Mouse (Mus musculus) MN1 (cell line): ENCODE data around the gene Sh3tc1.

ENCODE experiments used
- DNase-seq: peaks from one replicate; pipeline ENCODE4 v3.0.0-alpha.2; 2016; ENCODE audit warnings: low spot score

Sh3tc1 gene

DNA sequence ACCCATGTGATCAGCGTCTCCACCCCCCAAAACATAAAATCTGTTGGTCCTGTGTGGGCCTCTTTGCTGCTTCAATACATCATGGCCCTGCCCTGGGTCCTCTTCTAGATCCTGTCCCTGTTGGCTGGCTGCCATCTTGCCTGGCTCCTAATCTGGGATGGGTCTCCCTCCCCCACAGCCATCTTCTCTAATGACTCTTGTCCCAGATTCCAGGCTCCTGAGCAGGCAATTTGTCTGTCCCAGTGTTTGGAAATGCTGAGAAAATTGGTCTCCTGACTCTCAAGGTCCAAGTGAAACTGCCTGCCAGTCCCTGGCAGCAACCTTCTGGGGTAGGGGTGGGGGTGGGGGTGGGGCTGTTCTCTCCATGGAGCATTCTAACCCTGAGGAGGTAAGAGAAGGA is 19.9 kb downstream of the Sh3tc1 start:
- DNase-seq = peak; percentile 49

DNA sequence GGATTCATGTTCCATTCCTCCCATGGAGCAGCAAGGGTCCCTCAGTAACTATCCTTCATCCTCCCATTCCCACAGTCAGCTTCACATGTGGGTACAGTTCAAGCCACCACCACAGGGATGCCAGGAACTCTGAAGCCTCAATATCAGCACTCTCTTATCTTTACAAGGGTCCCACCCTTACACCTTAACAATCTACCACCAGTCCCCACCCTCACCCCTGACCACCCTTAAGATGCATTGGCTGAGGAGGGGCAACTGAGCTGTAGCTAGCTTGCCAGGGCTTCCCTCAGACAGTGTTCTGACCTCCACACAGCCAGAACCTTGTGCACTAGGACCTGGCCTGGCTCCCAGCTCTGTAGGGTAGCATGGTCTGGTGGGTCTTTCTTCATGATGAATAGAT is 20.4 kb downstream of the Sh3tc1 start:
- DNase-seq = no peak

- DNase-seq = no peak
Observed at GRCm38 (mm10) chr5:35718817-35719216, 21.0 kb downstream of the Sh3tc1 start.

DNA sequence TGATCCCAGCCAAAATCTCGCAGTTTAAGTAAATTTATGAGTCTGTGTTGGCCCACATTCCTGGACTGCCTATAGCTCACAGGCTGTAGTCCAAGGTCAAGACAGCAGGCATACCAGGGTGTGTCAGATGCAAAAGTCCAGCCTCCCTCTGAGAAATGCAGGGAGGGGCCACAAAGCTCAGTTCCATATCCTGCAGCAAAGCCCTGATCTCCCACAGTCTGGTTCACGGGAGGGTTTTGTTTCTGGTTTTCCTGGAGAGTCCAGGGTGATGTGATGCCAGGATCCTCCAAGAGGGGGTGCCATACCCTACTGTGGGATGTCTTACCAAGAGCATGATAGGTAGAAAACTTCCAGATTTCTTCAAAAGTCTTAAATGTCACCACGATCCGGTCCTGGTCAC is 21.8 kb downstream of the Sh3tc1 start:
- DNase-seq = peak; percentile 51

- DNase-seq = no peak
Observed at GRCm38 (mm10) chr5:35717455-35717854, 22.3 kb downstream of the Sh3tc1 start.

- peak; percentile 85 for DNase-seq
Observed at GRCm38 (mm10) chr5:35713649-35714354, 26.0 kb downstream of the Sh3tc1 start.

DNA sequence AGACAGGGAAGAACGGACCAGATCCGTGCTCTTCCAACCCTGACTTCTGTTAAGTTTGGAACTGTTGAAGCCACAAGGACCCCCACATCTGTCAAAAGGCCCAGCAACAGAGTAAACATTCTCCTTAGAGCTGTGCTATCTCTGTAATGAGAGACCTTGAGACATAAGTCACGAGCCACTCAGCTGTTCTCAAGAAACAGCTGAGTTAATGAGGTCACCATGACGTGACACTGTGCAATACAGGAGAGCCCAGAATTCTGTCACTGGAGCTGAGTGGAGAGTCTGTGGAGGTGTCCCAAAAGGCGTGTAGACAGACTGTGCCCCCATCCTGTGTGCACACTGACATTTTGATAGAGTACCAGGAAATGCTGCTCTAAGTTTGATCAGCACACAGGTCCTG is 27.3 kb downstream of the Sh3tc1 start:
- DNase-seq = no peak

DNA sequence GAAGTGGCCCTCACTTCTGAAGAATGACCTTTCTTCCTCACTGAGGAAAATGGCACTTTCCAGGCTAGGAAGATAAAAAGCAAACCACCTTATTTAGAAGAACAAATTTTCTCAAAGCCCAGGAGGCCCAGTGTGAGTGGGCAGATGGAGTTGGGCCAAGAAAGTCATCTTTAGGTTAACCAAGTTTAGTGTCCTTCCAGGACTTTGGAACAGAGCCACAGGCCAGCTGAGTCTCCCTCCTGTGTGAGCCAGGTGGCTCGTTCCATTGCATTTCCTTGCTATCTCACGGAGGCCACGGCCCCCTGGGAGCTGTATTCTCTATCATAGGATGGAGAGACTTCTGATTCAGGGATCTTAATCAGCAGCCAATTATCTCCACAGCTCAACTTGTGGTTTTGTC is 28.9 kb downstream of the Sh3tc1 start:
- peak; percentile 73 for DNase-seq

DNA sequence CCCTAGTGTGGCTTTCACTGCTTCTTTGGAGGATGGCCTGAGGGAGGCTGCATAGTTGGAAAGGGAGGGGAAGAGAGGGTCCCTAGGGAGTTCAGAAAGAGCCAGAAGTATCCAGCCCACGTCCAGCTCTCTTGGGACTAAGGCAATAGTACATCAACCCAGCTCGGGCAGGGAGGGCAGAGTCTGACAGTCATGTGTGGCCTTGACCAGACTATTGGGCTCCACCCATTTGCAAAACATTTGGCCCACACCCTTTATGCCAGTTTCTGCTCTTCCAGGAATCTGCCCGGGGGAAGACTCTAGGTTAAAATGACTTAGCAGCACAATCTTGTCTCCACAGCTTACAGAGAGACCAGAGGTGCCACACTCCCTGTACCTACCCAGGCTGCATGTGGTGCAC is 29.3 kb downstream of the Sh3tc1 start:
- DNase-seq = peak; percentile 58

- DNase-seq = no peak
Observed at GRCm38 (mm10) chr5:35705411-35705810, 34.4 kb downstream of the Sh3tc1 start.

- no peak for DNase-seq
Observed at GRCm38 (mm10) chr5:35703814-35704213, 36.0 kb downstream of the Sh3tc1 start.

DNA sequence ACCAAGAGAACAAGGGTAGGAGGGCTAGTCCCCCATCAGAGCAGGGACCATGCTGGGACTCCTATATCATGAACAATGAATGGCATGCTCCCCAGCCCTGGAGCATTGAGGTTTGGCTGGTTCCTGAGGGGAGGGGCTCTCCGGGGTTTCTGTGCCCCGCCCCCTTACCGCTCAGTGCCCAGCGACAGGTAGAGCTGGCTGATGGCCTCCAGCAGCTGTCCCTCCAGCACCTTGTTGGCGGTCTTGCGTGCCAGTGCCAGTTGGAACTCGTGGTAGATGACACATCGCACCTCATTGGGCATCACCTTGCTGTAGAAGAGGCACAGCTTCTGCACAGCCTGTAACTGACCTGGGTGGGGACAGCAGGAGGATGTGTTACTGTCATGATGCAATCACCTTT is 36.6 kb downstream of the Sh3tc1 start:
- DNase-seq = no peak

DNA sequence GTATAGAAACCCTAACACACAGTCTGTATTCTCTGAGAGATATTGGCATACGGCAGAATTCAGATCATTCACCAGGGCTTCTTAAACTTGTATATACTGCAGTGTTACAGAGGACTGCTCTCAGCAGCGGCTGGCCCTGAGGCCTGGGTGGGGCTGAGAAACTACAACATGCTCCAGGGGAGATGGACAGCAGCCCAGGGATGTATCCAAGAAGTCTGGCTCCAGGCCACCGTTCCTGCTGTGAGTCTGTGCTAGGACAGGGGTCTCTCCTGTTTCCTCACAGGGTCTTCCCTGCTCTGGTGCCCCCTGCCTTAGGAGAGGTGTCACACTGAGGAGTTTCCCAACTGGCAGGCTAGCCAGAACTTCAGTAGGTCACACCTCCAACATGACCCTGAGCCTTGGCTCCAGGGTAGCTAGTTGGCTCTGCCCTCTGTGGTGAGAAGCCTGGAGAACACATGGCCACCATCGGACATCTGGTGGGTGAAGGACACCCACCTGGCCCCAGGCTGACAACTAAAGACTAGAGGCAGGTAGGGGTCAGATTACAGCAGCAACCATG is 37.1 kb downstream of the Sh3tc1 start:
- DNase-seq = no peak

DNA sequence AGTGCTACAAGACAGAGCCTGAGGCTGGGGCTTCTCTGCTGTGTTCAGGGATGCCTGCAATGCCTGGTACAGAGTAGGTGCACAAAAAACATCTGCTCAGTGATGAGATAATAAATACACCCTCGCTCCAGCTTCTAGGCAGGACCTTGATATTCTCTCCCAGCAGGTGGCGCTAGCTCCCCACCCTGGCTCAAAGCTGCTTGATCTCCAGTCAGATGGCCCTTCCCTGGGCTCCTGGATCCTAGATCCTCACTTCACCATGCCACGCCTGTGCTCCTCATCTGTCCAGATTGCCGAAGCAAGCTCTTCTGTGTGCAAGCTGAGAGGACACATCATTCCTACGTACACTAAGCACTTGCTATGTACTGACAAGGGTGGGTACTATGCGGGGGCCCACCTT is 38.7 kb downstream of the Sh3tc1 start:
- peak; percentile 78 for DNase-seq

DNA sequence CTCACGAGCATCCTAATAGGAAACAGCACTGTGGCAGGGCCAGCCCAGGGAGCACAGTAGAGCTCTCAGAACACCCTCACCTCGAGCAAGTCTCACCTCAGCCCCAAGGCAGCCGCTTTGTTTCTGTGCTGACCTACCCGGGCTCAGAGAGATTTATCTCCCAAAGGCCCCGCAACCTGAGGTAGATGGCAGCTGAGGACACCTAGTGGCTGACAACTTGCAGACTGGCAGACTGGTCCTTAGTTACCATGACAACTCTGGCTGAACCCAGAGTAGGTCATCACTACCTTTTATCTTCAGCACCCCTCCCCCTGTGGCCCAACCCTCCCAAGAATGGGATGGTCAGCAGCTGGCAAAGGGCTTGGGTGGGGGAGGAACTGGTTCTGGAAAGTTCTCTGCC is 44.0 kb downstream of the Sh3tc1 start:
- DNase-seq = no peak

DNA sequence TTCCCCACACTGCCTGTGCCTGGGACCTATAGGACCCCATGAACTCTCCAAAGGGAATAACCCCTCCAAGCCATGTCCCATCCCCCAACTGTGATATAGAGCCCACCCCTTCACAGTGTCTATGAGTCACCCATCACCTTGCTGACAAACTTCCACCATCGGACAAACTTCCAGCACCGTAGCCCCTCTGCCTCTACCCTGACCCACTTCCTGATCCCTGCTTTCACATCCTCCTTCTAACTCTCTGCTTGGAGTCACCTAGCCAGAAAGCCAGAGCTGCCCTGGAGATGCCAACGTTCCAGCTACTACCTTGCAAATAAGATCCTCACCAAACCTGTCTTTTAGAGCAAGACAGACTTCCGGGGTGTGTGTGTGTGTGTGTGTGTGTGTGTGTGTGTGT is 46.1 kb downstream of the Sh3tc1 start:
- no peak for DNase-seq

- DNase-seq = no peak
Observed at GRCm38 (mm10) chr5:35691246-35691645, 48.5 kb downstream of the Sh3tc1 start.

- no peak for DNase-seq
Observed at GRCm38 (mm10) chr5:35690485-35691165, 49.2 kb downstream of the Sh3tc1 start.

GRCm38 (mm10) chr5:35689374-35689773 is 50.4 kb downstream of the Sh3tc1 start:
- DNase-seq = no peak

GRCm38 (mm10) chr5:35688851-35689250 is 50.9 kb downstream of the Sh3tc1 start:
- DNase-seq = no peak

DNA sequence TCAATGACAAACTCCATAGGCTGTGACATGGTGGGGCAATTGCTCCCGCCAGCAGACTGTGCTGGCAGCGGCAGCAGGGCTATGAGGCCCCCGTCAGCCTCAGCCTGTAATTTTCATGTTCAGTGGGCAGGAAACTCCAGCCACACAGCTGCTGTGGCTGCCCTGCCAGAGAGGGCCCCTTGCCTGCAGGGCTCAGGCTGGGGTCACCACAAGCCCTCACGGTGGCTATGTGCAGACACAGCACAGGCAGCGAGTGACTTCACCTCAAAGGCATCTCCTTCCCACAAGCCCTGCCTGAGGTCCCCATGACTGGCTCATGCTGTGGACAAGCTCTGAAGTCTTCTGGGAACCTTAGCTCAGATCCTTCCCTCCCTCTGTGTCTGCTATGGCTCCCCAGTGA is 52.7 kb downstream of the Sh3tc1 start:
- DNase-seq = no peak

- no peak for DNase-seq
Observed at GRCm38 (mm10) chr5:35686336-35686735, 53.5 kb downstream of the Sh3tc1 start.

GRCm38 (mm10) chr5:35685079-35685478 is 54.7 kb downstream of the Sh3tc1 start:
- no peak for DNase-seq

DNA sequence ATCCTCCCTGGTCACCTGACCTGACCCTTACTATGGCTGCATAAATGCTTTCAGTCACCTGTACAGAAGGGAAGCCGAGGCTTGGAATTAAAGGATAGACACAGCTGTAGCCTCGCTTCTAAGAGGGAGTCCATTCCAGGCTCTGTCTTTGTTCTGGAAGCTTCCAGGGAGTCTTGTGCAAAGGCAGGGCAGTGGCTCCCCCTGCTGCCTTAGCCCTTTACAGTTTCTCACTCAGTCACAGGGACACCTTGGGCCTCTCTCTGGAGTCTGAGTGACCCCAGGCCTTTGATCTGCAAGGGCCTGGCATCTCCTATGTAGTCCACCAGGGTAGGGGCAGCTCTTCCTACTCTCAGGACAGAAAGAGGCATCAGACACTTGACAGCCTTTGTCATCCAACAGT is 58.8 kb downstream of the Sh3tc1 start:
- DNase-seq = no peak
